In genomic region chr2:29123907-29124569, GRCm38 (mm10) we compare ENCODE assay signal across 8 mouse cellular contexts. TPM values are rescaled to one million over a fixed set of nuclear protein-coding genes. Genes with fewer than 3 reads are reported as not detected.
DNase-seq lines count a peak whose midpoint lies in the region; ATAC-seq and TF ChIP-seq lines count a peak whose summit lies in the region.

Setx (plus strand) TSS chr2:29124181.

- H3K4me1 ChIP-seq in embryonic fibroblast, embryonic 13.5 days (ENCODE audit: control insufficient read depth, insufficient read depth, low read length), result 0 out of 2 replicates have a peak, but pooled peaks cover 7% of the 10 kb centered on the region
- peaks cover 5% of the 10 kb centered on the region for H3K4me1 ChIP-seq in heart, embryonic 16.5 days (ENCODE audit: control insufficient read depth, insufficient read depth, low read length)
- H3K4me1 ChIP-seq in midbrain, embryonic 15.5 days, result peaks cover 12% of the 10 kb centered on the region

- ATAC-seq in heart, embryonic 16.5 days (replicated peaks; ENCODE audit: extremely low read depth, insufficient read depth, low FRiP score), result no peak
- peak; percentile 19; the same call in 1 of the 2 replicates for ATAC-seq in midbrain, embryonic 15.5 days (replicated peaks)

- H3K36me3 ChIP-seq in heart, embryonic 16.5 days (ENCODE audit: control insufficient read depth, insufficient read depth), result peaks cover 6% of the 10 kb centered on the region
- no peaks in the 10 kb centered on the region for H3K36me3 ChIP-seq in midbrain, embryonic 15.5 days (replicated peaks)

- no peak for TF ChIP-seq CTCF in embryonic fibroblast, embryonic 13.5 days (IDR thresholded peaks at IDR 0.05; ENCODE audit: borderline replicate concordance, insufficient read depth, low read length)

- peak within 1 kb of the TSS; percentile 74 for H3K27ac ChIP-seq in embryonic fibroblast, embryonic 13.5 days (ENCODE audit: insufficient read depth, low read length)
- peak within 1 kb of the TSS; percentile 97 for H3K27ac ChIP-seq in heart, embryonic 16.5 days (ENCODE audit: low read length)
- peak within 1 kb of the TSS; percentile 96 for H3K27ac ChIP-seq in midbrain, embryonic 15.5 days

- H3K9ac ChIP-seq in heart, embryonic 16.5 days (ENCODE audit: low read length), result peak within 1 kb of the TSS; percentile 93
- H3K9ac ChIP-seq in midbrain, embryonic 15.5 days, result peak within 1 kb of the TSS; percentile 93

- H3K4me2 ChIP-seq in heart, embryonic 16.5 days (ENCODE audit: low read depth, low read length), result peak within 1 kb of the TSS; percentile 89
- peak within 1 kb of the TSS; percentile 80 for H3K4me2 ChIP-seq in midbrain, embryonic 15.5 days

- peak in 1 of 2 experiments; percentile 2 for DNase-seq in frontal cortex, adult 2 months (ENCODE audit: extremely low spot score in 1 of 2, low spot score in 1 of 2)
- no peak for DNase-seq in frontal cortex, postnatal 36 days (ENCODE audit: low spot score in 2 of 2)
- DNase-seq in ZHBTc4 (ENCODE audit: low read depth, low spot score), result peak; percentile 53
- DNase-seq in left cerebral cortex, adult 8-10 months (ENCODE audit: low spot score in 2 of 2), result no peak
- no peak for DNase-seq in MN1 (ENCODE audit: low spot score)

- no peak for TF ChIP-seq POLR2A in embryonic fibroblast, embryonic 13.5 days (IDR thresholded peaks at IDR 0.05; ENCODE audit: low read depth, low read length)

- H3K4me3 ChIP-seq in embryonic fibroblast, embryonic 13.5 days (ENCODE audit: insufficient read depth, low read length), result peak within 1 kb of the TSS; percentile 68
- H3K4me3 ChIP-seq in heart, embryonic 16.5 days (ENCODE audit: low read length), result peak within 1 kb of the TSS; percentile 93
- H3K4me3 ChIP-seq in midbrain, embryonic 15.5 days, result peak within 1 kb of the TSS; percentile 97

- H3K9me3 ChIP-seq in heart, embryonic 16.5 days (replicated peaks; ENCODE audit: control insufficient read depth, low read length), result no peaks in the 10 kb centered on the region
- no peaks in the 10 kb centered on the region for H3K9me3 ChIP-seq in midbrain, embryonic 15.5 days

- 68% methylated on average over 14 of the region's 14 CpGs for WGBS in heart, embryonic 16.5 days
- WGBS in midbrain, embryonic 15.5 days, result 66% methylated on average over 14 of the region's 14 CpGs

- no peaks in the 10 kb centered on the region for H3K27me3 ChIP-seq in heart, embryonic 16.5 days (ENCODE audit: control insufficient read depth, insufficient read depth, low read length)
- H3K27me3 ChIP-seq in midbrain, embryonic 15.5 days (replicated peaks), result no peaks in the 10 kb centered on the region

RNA-seq across cellular contexts. Expression of gene Setx, which starts in this region (rescaled TPM):
- 13.4 and 14.8 TPM in 2 replicates for polyA plus RNA-seq in frontal cortex, adult 2 months (2012; rRNA removed)
- polyA plus RNA-seq in embryonic fibroblast, embryonic 13.5 days (2011; ENCODE audit: insufficient read length, low read depth, missing spikeins), result 41.0 and 49.3 TPM in 2 replicates
- 5.7 and 7.6 TPM in 2 replicates for polyA plus RNA-seq in heart, embryonic 16.5 days (2015; fragmentation: Nextera tagmentation; extraction: Ambion mirVana)
- total RNA-seq in left cerebral cortex, adult 8-10 months (2022), result 10 to 100 TPM; 35.8 to 58.6 (median 48.4) TPM
- polyA plus RNA-seq in midbrain, embryonic 15.5 days (2015; fragmentation: Nextera tagmentation; extraction: Ambion mirVana), result 14.4 and 15.8 TPM in 2 replicates
